Mouse (Mus musculus): ENCODE data around the gene Man2a1. TPM values are rescaled to one million over a fixed set of nuclear protein-coding genes. Genes with fewer than 3 reads are reported as not detected.

The Man2a1 gene
- polyA plus RNA-seq, 1 experiment, result 21.3 TPM

- DNase-seq, result no peak
- Histone ChIP-seq H3K36me3 (ENCODE audit: control insufficient read depth, insufficient read depth, low read length) (peaks cover 13% of the 10 kb centered on the region), H3K4me3 (ENCODE audit: control insufficient read depth, insufficient read depth, low read length) (no peak overlapping the region), H3K27ac (ENCODE audit: control insufficient read depth, insufficient read depth, low read length) (no peak overlapping the region), H3K4me1 (replicated peaks; ENCODE audit: control insufficient read depth, insufficient read depth, low read length) (peaks cover 12% of the 10 kb centered on the region), H3K27me3 (ENCODE audit: control insufficient read depth, insufficient read depth, low read length) (no peaks in the 10 kb centered on the region)
- WGBS, result 90% methylated on average over 8 of the region's 8 CpGs
- TF ChIP-seq POLR2A (IDR thresholded peaks at IDR 0.05; ENCODE audit: control insufficient read depth, extremely low read depth, insufficient read depth, low read length, poor library complexity), result no peak
- TF ChIP-seq CTCF (IDR thresholded peaks at IDR 0.05; ENCODE audit: borderline replicate concordance, control insufficient read depth, extremely low read depth, insufficient read depth, low read length, poor library complexity), result no peak
Measured at GRCm38 (mm10) chr17:64621226-64621625, 20.7 kb downstream of the Man2a1 start.

GRCm38 (mm10) chr17:64621649-64622351 is 21.3 kb downstream of the Man2a1 start:
- DNase-seq, result no peak
- peak overlapping the region; percentile 6; the same call in 1 of the 2 replicates for H3K4me3 ChIP-seq (ENCODE audit: control insufficient read depth, insufficient read depth, low read length)
- H3K36me3 ChIP-seq (ENCODE audit: control insufficient read depth, insufficient read depth, low read length), result peaks cover 19% of the 10 kb centered on the region
- peaks cover 12% of the 10 kb centered on the region for H3K4me1 ChIP-seq (replicated peaks; ENCODE audit: control insufficient read depth, insufficient read depth, low read length)
- TF ChIP-seq POLR2A (IDR thresholded peaks at IDR 0.05; ENCODE audit: control insufficient read depth, extremely low read depth, insufficient read depth, low read length, poor library complexity) (no peak), CTCF (IDR thresholded peaks at IDR 0.05; ENCODE audit: borderline replicate concordance, control insufficient read depth, extremely low read depth, insufficient read depth, low read length, poor library complexity) (no peak)
- 65% methylated on average over 9 of the region's 9 CpGs for WGBS
- H3K27me3 ChIP-seq (ENCODE audit: control insufficient read depth, insufficient read depth, low read length), result no peaks in the 10 kb centered on the region
- no peak overlapping the region for H3K27ac ChIP-seq (ENCODE audit: control insufficient read depth, insufficient read depth, low read length)

- no peaks in the 10 kb centered on the region for H3K27me3 ChIP-seq (ENCODE audit: control insufficient read depth, insufficient read depth, low read length)
- no peak for DNase-seq
- H3K36me3 ChIP-seq (ENCODE audit: control insufficient read depth, insufficient read depth, low read length), result peaks cover 23% of the 10 kb centered on the region
- H3K4me3 ChIP-seq (ENCODE audit: control insufficient read depth, insufficient read depth, low read length), result peak overlapping the region; percentile 6; the same call in 1 of the 2 replicates
- TF ChIP-seq POLR2A (IDR thresholded peaks at IDR 0.05; ENCODE audit: control insufficient read depth, extremely low read depth, insufficient read depth, low read length, poor library complexity) (no peak), CTCF (IDR thresholded peaks at IDR 0.05; ENCODE audit: borderline replicate concordance, control insufficient read depth, extremely low read depth, insufficient read depth, low read length, poor library complexity) (no peak)
- H3K4me1 ChIP-seq (replicated peaks; ENCODE audit: control insufficient read depth, insufficient read depth, low read length), result peaks cover 12% of the 10 kb centered on the region
- H3K27ac ChIP-seq (ENCODE audit: control insufficient read depth, insufficient read depth, low read length), result no peak overlapping the region
- WGBS, result 62% methylated on average over 11 of the region's 11 CpGs
Measured at GRCm38 (mm10) chr17:64622352-64622886, 21.9 kb downstream of the Man2a1 start.

GRCm38 (mm10) chr17:64624439-64624838 is 23.9 kb downstream of the Man2a1 start:
- WGBS, result 95% methylated on average over 15 of the region's 15 CpGs
- Histone ChIP-seq H3K27ac (ENCODE audit: control insufficient read depth, insufficient read depth, low read length) (no peak overlapping the region), H3K4me3 (ENCODE audit: control insufficient read depth, insufficient read depth, low read length) (no peak overlapping the region), H3K36me3 (ENCODE audit: control insufficient read depth, insufficient read depth, low read length) (peaks cover 23% of the 10 kb centered on the region), H3K4me1 (replicated peaks; ENCODE audit: control insufficient read depth, insufficient read depth, low read length) (peaks cover 16% of the 10 kb centered on the region), H3K27me3 (ENCODE audit: control insufficient read depth, insufficient read depth, low read length) (no peaks in the 10 kb centered on the region)
- DNase-seq, result no peak
- TF ChIP-seq POLR2A (IDR thresholded peaks at IDR 0.05; ENCODE audit: control insufficient read depth, extremely low read depth, insufficient read depth, low read length, poor library complexity) (no peak), CTCF (IDR thresholded peaks at IDR 0.05; ENCODE audit: borderline replicate concordance, control insufficient read depth, extremely low read depth, insufficient read depth, low read length, poor library complexity) (no peak)

- 8% methylated on average over 5 of the region's 5 CpGs for WGBS
- peak overlapping the region; percentile 54 for H3K27ac ChIP-seq (ENCODE audit: control insufficient read depth, insufficient read depth, low read length)
- peak; percentile 59 for DNase-seq
- H3K36me3 ChIP-seq (ENCODE audit: control insufficient read depth, insufficient read depth, low read length), result peaks cover 32% of the 10 kb centered on the region
- TF ChIP-seq CTCF (IDR thresholded peaks at IDR 0.05; ENCODE audit: borderline replicate concordance, control insufficient read depth, extremely low read depth, insufficient read depth, low read length, poor library complexity) (no peak), POLR2A (IDR thresholded peaks at IDR 0.05; ENCODE audit: control insufficient read depth, extremely low read depth, insufficient read depth, low read length, poor library complexity) (no peak)
- H3K4me3 ChIP-seq (ENCODE audit: control insufficient read depth, insufficient read depth, low read length), result no peak overlapping the region
- no peaks in the 10 kb centered on the region for H3K27me3 ChIP-seq (ENCODE audit: control insufficient read depth, insufficient read depth, low read length)
- peaks cover 8% of the 10 kb centered on the region for H3K4me1 ChIP-seq (replicated peaks; ENCODE audit: control insufficient read depth, insufficient read depth, low read length)
Measured at GRCm38 (mm10) chr17:64628796-64629195, 28.3 kb downstream of the Man2a1 start.

- DNase-seq, result no peak
- TF ChIP-seq CTCF (IDR thresholded peaks at IDR 0.05; ENCODE audit: borderline replicate concordance, control insufficient read depth, extremely low read depth, insufficient read depth, low read length, poor library complexity), result no peak
- no peak for TF ChIP-seq POLR2A (IDR thresholded peaks at IDR 0.05; ENCODE audit: control insufficient read depth, extremely low read depth, insufficient read depth, low read length, poor library complexity)
- H3K27me3 ChIP-seq (ENCODE audit: control insufficient read depth, insufficient read depth, low read length), result no peaks in the 10 kb centered on the region
- H3K4me1 ChIP-seq (replicated peaks; ENCODE audit: control insufficient read depth, insufficient read depth, low read length), result peaks cover 8% of the 10 kb centered on the region
- H3K36me3 ChIP-seq (ENCODE audit: control insufficient read depth, insufficient read depth, low read length), result peaks cover 31% of the 10 kb centered on the region
- WGBS, result 45% methylated on average over 5 of the region's 5 CpGs
- H3K27ac ChIP-seq (ENCODE audit: control insufficient read depth, insufficient read depth, low read length), result peak overlapping the region; percentile 60; the same call in 1 of the 2 replicates
- no peak overlapping the region for H3K4me3 ChIP-seq (ENCODE audit: control insufficient read depth, insufficient read depth, low read length)
Measured at GRCm38 (mm10) chr17:64629486-64629885, 28.9 kb downstream of the Man2a1 start.
